Comparison of ENCODE assay signal across 1 mouse cellular context in the genomic region with DNA sequence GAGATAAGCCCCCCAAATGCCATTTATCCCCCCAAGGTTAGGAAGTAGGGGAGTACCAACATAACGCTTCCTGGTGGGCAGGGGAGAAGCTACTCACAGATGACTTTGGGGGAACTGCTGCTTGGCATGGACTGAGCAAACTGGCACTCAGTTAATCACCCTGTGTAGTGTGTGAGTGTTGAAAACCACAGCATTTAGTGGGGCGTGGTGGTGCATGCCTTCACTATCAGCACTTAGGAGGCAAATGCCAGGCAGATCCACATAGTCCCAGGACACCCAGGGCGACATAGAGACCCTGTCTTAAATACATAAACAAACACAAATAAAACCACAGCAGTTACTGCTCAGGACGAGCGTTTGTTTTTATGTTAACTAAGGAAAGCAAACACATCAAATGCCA.
TF ChIP-seq lines count a peak whose summit lies in the region.

No protein-coding gene starts in this region.

TF ChIP-seq in CH12.LX, 34 proteins besides CTCF, POLR2A, EP300 and RAD21 (continued from another document):
- no peak for TF ChIP-seq JUN (IDR thresholded peaks at IDR 0.05; ENCODE audit: insufficient read depth, low read depth, low read length)
